Mouse (Mus musculus) brain, embryonic 14.5 days (tissue): ENCODE data around the gene Ephb2.

Source experiments
- CTCF ChIP-seq: fragments of 200-500 bp; IDR thresholded peaks from 2 replicates; pipeline ENCODE4 v1.5.1; 2012; ENCODE audit warnings: inconsistent platforms, mild to moderate bottlenecking, moderate library complexity, borderline replicate concordance; ENCODE audit not compliant: insufficient read depth, insufficient read length; ENCODE audit errors: extremely low read depth
- POLR2A ChIP-seq: fragments of 200-500 bp; IDR thresholded peaks from 2 replicates; pipeline ENCODE4 v1.6.1; 2012; ENCODE audit warnings: mild to moderate bottlenecking, inconsistent platforms, borderline replicate concordance; ENCODE audit not compliant: poor library complexity, insufficient read depth, insufficient read length, severe bottlenecking; ENCODE audit errors: extremely low read depth

GRCm38 (mm10) chr4:136761713-136762380 is 73.9 kb downstream of the Ephb2 start:
- TF ChIP-seq POLR2A (no peak), CTCF (no peak)
